Mouse (Mus musculus): ENCODE results near the gene Maml3.

GRCm38 (mm10) chr3:52119216-52119615, 14.3 kb upstream of the Maml3 start:
- TF ChIP-seq CHD2 (IDR thresholded peaks at IDR 0.05; ENCODE audit: low read depth, low read length) (no peak), ZNF384 (IDR thresholded peaks at IDR 0.05; ENCODE audit: low read depth, low read length) (no peak), HCFC1 (IDR thresholded peaks at IDR 0.05; ENCODE audit: borderline replicate concordance, insufficient read depth, low read length) (no peak), MAFK (IDR thresholded peaks at IDR 0.05; ENCODE audit: insufficient read depth, low read depth, low read length) (no peak), ZC3H11A (IDR thresholded peaks at IDR 0.05; ENCODE audit: borderline replicate concordance, low read depth, low read length) (no peak)

Measured in ES-E14 (cell line).